Mouse (Mus musculus): ENCODE results near the gene Sema5a. TPM values are rescaled to one million over a fixed set of nuclear protein-coding genes. Genes with fewer than 3 reads are reported as not detected.
"Not testable (repeated sequence)": the region's sequence is repeated elsewhere in the genome, so short reads cannot be mapped to it uniquely, and the experiment has no call there.

Gene Sema5a
- 10.4 and 10.5 TPM in 2 replicates for polyA plus RNA-seq (2012; rRNA removed)

- peak in 1 of 2 experiments; percentile 34 for DNase-seq (ENCODE audit: extremely low spot score in 1 of 2, low spot score in 1 of 2)
Measured at GRCm38 (mm10) chr15:32244344-32244955, at the start of gene Sema5a. Gene Sema5a (plus strand): TSS chr15:32244810.

GRCm38 (mm10) chr15:32198076-32198475, 46.5 kb upstream of the Sema5a start:
- DNase-seq (ENCODE audit: extremely low spot score in 1 of 2, low spot score in 1 of 2) = no peak

DNA sequence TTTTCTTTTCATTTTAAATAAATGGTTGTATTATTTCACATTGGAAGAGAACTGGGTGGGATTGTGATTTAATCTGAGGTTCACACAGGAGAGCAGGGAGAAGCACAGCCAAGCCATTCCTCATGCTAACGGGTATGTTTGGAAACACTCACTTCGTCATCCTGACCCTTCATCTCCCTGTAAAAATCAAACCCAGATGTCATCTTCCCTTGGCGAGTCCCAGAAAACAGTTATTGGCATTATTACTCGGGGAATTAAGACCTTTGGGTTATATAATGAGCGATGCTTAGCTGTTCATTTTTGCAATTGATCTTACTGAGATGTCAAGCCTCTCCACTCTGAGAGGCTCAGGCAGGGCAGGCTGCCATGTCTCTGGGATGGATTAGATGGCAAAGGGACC, 46.0 kb upstream of the Sema5a start:
- no peak for DNase-seq (ENCODE audit: extremely low spot score in 1 of 2, low spot score in 1 of 2)

GRCm38 (mm10) chr15:32203242-32203641, 41.4 kb upstream of the Sema5a start:
- DNase-seq (ENCODE audit: extremely low spot score in 1 of 2, low spot score in 1 of 2) = peak in 1 of 2 experiments; percentile 33

DNA sequence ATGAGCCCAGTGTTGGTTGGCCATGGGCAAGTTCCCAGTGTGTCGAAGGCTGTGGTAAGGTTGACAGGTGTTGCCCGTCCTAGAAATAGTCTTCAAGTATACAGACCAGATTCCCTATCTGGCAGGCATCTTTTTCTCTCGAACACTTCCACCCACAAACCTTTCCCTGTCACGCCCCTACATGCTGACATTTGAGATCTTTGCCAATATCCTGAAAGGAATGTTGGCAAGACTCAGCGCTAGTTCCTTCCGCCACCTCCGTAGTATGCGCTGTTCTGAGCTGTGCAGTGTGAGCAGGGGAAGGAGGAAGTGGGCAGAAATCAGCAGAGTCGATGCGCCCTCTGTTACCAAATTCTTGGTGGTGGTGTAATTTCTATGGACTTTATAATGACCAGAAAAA, 39.7 kb upstream of the Sema5a start:
- DNase-seq (ENCODE audit: extremely low spot score in 1 of 2, low spot score in 1 of 2) = peak; percentile 39 to 64

DNA sequence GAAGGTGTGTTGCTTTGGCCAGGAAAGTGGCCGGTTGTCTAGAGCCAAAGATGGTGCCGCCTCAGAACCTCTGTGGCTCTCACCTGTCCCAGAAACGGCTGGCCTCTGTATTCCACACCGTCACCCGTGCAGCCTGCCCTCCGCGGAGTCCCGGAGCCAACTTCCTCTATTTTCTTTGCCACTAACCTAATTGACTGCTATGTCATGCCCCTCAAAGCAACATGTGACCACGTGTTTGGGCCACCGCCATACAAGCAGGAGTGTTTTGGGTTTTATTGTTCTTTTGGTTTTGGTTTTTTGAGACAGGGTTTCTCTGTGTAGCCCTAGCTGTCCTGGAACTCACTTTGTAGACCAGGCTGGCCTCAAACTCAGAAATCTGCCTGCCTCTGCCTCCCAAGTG, 29.9 kb upstream of the Sema5a start:
- not testable (repeated sequence) for DNase-seq (ENCODE audit: extremely low spot score in 1 of 2, low spot score in 1 of 2)

DNA sequence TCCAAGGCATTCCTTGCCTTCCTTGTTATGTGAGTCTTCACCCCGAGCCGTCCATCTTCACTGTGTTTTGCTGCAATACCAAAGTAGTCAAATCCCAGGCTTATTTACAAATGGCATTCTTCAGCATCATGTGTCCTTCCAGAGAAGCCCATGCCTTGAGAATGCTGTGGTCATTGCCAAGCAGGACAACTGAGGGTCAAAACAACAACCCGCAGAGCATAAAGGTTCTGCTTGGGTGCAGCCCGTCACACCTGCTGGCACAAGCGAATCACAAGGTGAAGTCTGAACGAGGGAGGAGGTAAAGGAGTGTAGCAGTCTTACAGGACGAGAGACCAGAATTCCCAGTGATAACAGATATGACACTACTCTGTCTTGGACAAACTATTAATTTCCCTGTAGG, 21.6 kb upstream of the Sema5a start:
- DNase-seq (ENCODE audit: extremely low spot score in 1 of 2, low spot score in 1 of 2) = no peak

- DNase-seq (ENCODE audit: extremely low spot score in 1 of 2, low spot score in 1 of 2) = no peak
Measured at GRCm38 (mm10) chr15:32225394-32225793, 19.2 kb upstream of the Sema5a start.

DNA sequence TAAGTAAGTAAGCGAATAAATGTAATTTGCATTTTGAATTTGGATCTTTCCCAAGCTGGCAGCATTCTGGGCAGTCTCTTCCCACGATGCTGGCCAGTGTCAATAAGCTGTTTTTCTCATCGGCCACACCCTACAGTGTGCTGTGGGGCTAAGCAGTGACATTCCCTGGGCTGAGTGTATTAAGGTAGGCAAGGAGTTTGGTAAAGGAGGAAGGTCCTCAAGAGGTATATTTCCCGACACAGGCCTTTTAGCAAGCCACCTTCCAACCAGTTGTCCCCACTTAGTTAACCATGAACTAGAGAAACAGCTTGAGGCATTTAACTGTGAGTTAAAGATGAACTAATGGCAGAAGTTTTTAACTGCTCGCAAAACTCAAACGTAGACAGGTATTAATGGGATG, 18.2 kb upstream of the Sema5a start:
- no peak for DNase-seq (ENCODE audit: extremely low spot score in 1 of 2, low spot score in 1 of 2)

DNA sequence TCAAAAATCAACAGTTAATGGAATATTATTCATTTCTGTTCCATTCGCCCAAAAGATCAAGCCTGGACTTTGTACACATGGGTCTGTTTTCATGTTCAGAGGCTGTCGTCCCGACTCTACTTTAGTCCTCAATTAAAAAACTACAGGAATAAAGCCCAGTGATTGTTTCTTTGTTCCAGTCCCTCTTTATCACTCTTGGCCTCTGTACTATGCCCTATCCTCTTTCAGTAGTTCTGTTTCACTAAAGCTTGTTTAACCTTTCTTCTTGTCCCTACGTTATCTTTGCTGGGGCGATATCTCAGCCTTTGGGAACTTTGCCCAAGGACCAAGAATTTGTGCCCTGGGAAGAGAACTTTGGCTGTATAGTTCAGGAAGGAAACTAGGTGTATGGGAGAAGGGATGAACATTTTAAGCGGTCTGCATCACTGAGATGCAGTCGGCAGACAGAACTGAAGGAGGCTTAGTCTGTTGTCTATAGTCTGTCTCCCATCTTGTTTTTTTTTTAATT, 17.7 kb upstream of the Sema5a start:
- DNase-seq (ENCODE audit: extremely low spot score in 1 of 2, low spot score in 1 of 2) = no peak

GRCm38 (mm10) chr15:32230066-32230465, 14.5 kb upstream of the Sema5a start:
- DNase-seq (ENCODE audit: extremely low spot score in 1 of 2, low spot score in 1 of 2) = no peak

DNA sequence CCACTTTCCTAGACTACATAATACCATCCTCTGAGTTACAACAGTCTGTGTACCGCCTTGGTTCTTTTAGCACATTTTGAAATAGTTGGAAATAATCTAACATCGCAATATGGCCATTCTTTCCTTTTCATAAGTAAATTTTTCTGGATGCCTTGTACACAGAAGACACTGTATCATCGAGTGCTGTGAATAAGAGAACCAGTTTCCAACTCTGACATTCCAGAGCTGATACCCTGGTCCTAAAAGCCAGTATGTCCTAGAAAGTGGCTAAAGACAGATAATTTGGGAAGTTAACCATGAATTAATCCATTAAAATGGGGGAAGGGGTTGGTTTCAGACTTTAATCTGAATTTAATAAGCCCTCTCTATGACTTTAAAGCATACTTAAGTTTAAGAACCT, 12.4 kb upstream of the Sema5a start:
- DNase-seq (ENCODE audit: extremely low spot score in 1 of 2, low spot score in 1 of 2) = no peak

DNA sequence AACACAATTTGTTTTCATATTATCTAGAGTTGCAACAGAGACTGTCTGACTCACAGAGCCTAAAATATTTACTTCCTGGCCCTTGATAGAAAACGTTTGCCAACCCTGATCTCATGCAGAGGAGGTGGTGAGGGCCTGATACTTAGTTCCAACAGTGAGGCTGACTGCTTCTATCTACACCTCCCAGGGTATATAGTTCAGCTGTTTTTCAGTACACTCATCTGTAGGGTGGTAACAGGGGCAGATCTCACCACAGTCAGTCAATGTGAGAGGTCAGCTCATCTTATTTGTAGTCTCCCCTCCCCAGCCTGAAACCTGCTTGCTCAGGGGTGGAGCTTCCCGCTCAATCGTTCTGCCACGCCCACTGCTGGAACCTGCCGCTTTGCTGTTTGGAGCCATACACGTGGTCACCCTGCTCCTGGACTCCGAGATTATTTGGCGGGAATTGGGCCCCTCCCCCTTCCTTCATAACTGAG, 11.9 kb upstream of the Sema5a start:
- not testable (repeated sequence) for DNase-seq (ENCODE audit: extremely low spot score in 1 of 2, low spot score in 1 of 2)

- no peak for DNase-seq (ENCODE audit: extremely low spot score in 1 of 2, low spot score in 1 of 2)
Measured at GRCm38 (mm10) chr15:32233451-32233850, 11.2 kb upstream of the Sema5a start.

GRCm38 (mm10) chr15:32239099-32239498, 5.5 kb upstream of the Sema5a start:
- no peak for DNase-seq (ENCODE audit: extremely low spot score in 1 of 2, low spot score in 1 of 2)

DNA sequence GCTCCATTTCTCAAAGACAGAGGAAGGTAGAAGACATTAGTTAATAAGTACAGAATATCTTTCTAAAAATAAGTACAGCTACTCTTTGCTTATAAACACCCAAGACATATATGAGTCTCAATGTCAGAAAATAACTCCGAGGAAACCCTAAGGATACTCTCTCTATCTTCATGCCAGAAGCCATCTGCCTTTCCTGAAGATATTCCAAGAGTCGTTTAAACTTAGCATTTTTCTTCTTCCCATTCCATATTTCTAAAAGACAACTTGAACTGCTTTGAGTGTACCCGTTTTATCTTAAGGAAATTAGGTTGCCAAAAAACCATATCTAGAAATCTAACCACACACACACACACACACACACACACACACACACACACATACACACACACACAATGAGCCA, 4.5 kb upstream of the Sema5a start:
- DNase-seq (ENCODE audit: extremely low spot score in 1 of 2, low spot score in 1 of 2) = no peak

- DNase-seq (ENCODE audit: extremely low spot score in 1 of 2, low spot score in 1 of 2) = no peak
Measured at GRCm38 (mm10) chr15:32241666-32242065, 2.9 kb upstream of the Sema5a start.

GRCm38 (mm10) chr15:32243096-32243785, 1.4 kb upstream of the Sema5a start:
- DNase-seq (ENCODE audit: extremely low spot score in 1 of 2, low spot score in 1 of 2) = no peak

DNA sequence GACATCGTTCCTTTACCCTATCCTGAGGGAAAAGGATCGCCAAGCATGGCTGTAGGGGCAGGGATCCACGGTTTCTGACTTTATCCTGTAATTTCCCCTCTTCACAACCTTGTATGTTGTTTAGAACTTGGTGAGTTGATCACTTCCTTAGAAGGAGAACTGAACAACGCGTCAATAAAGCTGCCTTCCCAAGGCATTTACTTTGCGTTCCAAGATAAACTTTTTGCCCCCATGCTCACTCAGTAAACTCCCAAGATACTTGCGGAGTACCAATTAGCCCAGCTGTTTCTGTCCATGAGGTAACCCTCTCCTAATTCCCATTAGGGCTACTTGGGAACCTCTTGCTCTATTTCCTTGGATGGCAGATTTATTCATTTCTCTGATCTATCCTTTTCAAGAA, 786 bp upstream of the Sema5a start:
- DNase-seq (ENCODE audit: extremely low spot score in 1 of 2, low spot score in 1 of 2) = no peak

- DNase-seq (ENCODE audit: extremely low spot score in 1 of 2, low spot score in 1 of 2) = peak in 1 of 2 experiments; percentile 25
Measured at GRCm38 (mm10) chr15:32244956-32245836, 586 bp downstream of the Sema5a start.

Measured in frontal cortex, adult 2 months (tissue).